Mouse (Mus musculus) C2C12 (cell line): ENCODE data around the gene Coq2. TPM values are rescaled to one million over a fixed set of nuclear protein-coding genes. Genes with fewer than 3 reads are reported as not detected.

Experiments
- H3K27me3 ChIP-seq: one replicate; pipeline ENCODE4 v1.6.1; 2011; ENCODE audit not compliant: control insufficient read depth, insufficient read depth, insufficient read length
- H3K36me3 ChIP-seq: one replicate; pipeline ENCODE4 v1.6.1; 2011; ENCODE audit not compliant: control insufficient read depth, insufficient read depth
- H3K4me3 ChIP-seq: one replicate; pipeline ENCODE4 v1.5.1; 2011; ENCODE audit warnings: mild to moderate bottlenecking, control low read depth; ENCODE audit not compliant: poor library complexity, insufficient read depth, severe bottlenecking
- H3K79me2 ChIP-seq: one replicate; pipeline ENCODE4 v1.6.1; 2011; ENCODE audit not compliant: control insufficient read depth, insufficient read depth
- H3K79me3 ChIP-seq: one replicate; pipeline ENCODE4 v1.6.1; 2011; ENCODE audit warnings: low read depth, control low read depth
- H3ac ChIP-seq: one replicate; pipeline ENCODE3; 2011; ENCODE audit warnings: low read depth; ENCODE audit not compliant: control insufficient read depth, insufficient read length
- CEBPB ChIP-seq: IDR thresholded peaks from one replicate; pipeline ENCODE4 v1.6.1; 2011; ENCODE audit warnings: low read depth, mild to moderate bottlenecking, control low read depth, moderate library complexity
- CTCF ChIP-seq: IDR thresholded peaks from one replicate; pipeline ENCODE4 v1.5.1; 2011; ENCODE audit not compliant: control insufficient read depth, insufficient read depth, insufficient read length
- FOSL1 ChIP-seq: IDR thresholded peaks from one replicate; pipeline ENCODE4 v1.8.0; 2011; ENCODE audit warnings: mild to moderate bottlenecking, low read length; ENCODE audit not compliant: poor library complexity, insufficient read depth, severe bottlenecking
- MAX ChIP-seq: IDR thresholded peaks from one replicate; pipeline ENCODE4 v1.6.1; 2011; ENCODE audit warnings: mild to moderate bottlenecking, control low read depth
- MYOD1 ChIP-seq: IDR thresholded peaks from one replicate; pipeline ENCODE4 v1.6.1; 2011; ENCODE audit warnings: low read depth; ENCODE audit not compliant: control insufficient read depth, insufficient read length
- MYOG ChIP-seq: IDR thresholded peaks from one replicate; pipeline ENCODE4 v1.6.1; 2011; ENCODE audit not compliant: control insufficient read depth, insufficient read length; ENCODE audit errors: extremely low read depth
- USF1 ChIP-seq: IDR thresholded peaks from one replicate; pipeline ENCODE4 v1.6.1; 2011; ENCODE audit warnings: low read depth, mild to moderate bottlenecking, control low read depth, moderate library complexity
- polyA plus RNA-seq: library from polyadenylated mRNA; unstranded; fragments of >200 nt; fragmentation: generic; extraction: Trizol; gene quantifications from one replicate; pipeline ENCODE4 v1.2.1, GENCODE M21; 2012; ENCODE audit warnings: missing spikeins

The Coq2 gene
- polyA plus RNA-seq, 1 experiment = 25.0 TPM

DNA sequence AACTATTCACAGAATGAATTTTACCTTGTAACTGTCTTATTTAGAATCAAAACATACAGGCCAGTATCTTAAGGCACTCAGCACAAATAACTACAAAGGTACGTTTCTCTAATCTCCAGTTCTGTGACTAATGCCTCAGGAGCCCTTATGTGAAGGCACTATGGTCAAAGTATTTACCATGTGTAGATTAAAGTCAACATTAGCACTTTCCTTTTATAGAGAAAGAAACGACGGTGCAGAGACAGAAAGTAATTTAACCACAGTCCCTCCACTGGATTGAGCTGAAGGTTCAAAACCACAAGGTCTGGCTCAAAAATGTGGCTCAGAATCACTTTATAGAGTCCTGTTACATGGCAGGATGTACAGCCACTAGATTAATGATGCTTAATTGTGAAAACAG lies 3.0 kb downstream of the Coq2 start:
- no peak overlapping the region for H3ac ChIP-seq
- H3K79me2 ChIP-seq = peaks cover 32% of the 10 kb centered on the region
- H3K27me3 ChIP-seq = no peaks in the 10 kb centered on the region
- no peak overlapping the region for H3K4me3 ChIP-seq
- H3K79me3 ChIP-seq = peaks cover 10% of the 10 kb centered on the region
- no peaks in the 10 kb centered on the region for H3K36me3 ChIP-seq
- TF ChIP-seq MYOG (no peak), MAX (no peak), USF1 (no peak), MYOD1 (no peak), CEBPB (no peak), CTCF (no peak), FOSL1 (no peak)

DNA sequence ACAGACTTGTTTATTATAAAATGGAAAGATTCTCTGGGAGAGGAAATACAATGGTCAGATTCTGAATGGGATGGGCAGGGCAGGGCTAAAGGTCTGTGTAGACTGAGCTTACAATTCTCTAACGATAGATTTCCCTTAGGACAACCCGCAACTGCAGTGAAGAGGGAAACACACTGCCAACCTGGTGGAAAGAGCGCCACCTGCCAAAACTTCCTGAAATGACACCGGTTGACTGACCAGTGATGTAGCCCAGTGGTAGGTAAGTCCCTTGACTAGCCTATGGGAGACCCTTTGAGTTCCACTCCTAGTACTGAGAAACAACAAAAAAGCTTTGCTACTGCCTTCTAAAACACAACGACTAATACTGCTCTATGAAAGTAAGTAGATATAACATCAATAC lies 3.5 kb downstream of the Coq2 start:
- H3K27me3 ChIP-seq = no peaks in the 10 kb centered on the region
- peaks cover 32% of the 10 kb centered on the region for H3K79me2 ChIP-seq
- TF ChIP-seq CTCF = no peak
- no peak overlapping the region for H3K4me3 ChIP-seq
- H3K79me3 ChIP-seq = peaks cover 10% of the 10 kb centered on the region
- H3K36me3 ChIP-seq = peaks cover 5% of the 10 kb centered on the region
- no peak overlapping the region for H3ac ChIP-seq

- TF ChIP-seq USF1 = no peak
- no peak for TF ChIP-seq MAX
- no peak for TF ChIP-seq CEBPB
- TF ChIP-seq FOSL1 = no peak
- no peak for TF ChIP-seq MYOG
- TF ChIP-seq MYOD1 = no peak
- TF ChIP-seq CTCF = no peak
- no peak overlapping the region for H3K4me3 ChIP-seq
- H3K36me3 ChIP-seq = peaks cover 26% of the 10 kb centered on the region
- H3K79me3 ChIP-seq = peaks cover 5% of the 10 kb centered on the region
- no peaks in the 10 kb centered on the region for H3K27me3 ChIP-seq
- peaks cover 15% of the 10 kb centered on the region for H3K79me2 ChIP-seq
- H3ac ChIP-seq = no peak overlapping the region
These were observed 8.0 kb downstream of the Coq2 start for GRCm38 (mm10) chr5:100666965-100667364.

DNA sequence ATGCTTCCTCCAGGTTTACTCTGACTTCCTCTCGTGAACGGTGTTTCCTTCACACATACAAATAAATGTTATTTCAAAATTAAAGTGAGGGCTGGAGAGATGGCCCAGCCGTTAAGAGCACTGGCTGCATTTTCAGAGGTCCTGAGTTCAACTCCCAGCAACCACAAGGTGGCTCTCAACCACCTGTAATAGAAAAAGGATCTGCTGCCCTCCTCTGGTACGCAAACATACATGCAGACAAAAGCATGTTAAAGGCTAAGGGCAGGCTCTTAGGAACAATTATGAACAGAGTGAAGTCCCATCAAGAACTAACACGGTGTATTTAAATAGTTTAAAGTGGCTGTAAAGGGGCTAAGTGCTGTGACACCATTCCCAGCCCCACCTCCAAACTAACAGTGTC lies 11.1 kb downstream of the Coq2 start:
- Histone ChIP-seq H3ac (no peak overlapping the region), H3K79me2 (no peaks in the 10 kb centered on the region), H3K27me3 (no peaks in the 10 kb centered on the region), H3K4me3 (no peak overlapping the region), H3K79me3 (no peaks in the 10 kb centered on the region), H3K36me3 (peaks cover 26% of the 10 kb centered on the region)
- TF ChIP-seq MAX = no peak
- no peak for TF ChIP-seq USF1
- TF ChIP-seq CTCF = peak; percentile 64
- no peak for TF ChIP-seq MYOG
- no peak for TF ChIP-seq CEBPB
- no peak for TF ChIP-seq MYOD1

- TF ChIP-seq USF1 (no peak), CEBPB (no peak), MAX (no peak), MYOG (no peak), CTCF (no peak)
- peaks cover 26% of the 10 kb centered on the region for H3K36me3 ChIP-seq
- no peaks in the 10 kb centered on the region for H3K79me3 ChIP-seq
- H3K27me3 ChIP-seq = no peaks in the 10 kb centered on the region
- H3K79me2 ChIP-seq = no peaks in the 10 kb centered on the region
- no peak overlapping the region for H3K4me3 ChIP-seq
- H3ac ChIP-seq = no peak overlapping the region
These were observed 11.9 kb downstream of the Coq2 start for GRCm38 (mm10) chr5:100663011-100663410.

GRCm38 (mm10) chr5:100658460-100658859 lies 16.5 kb downstream of the Coq2 start:
- Histone ChIP-seq H3K36me3 (peaks cover 14% of the 10 kb centered on the region), H3K27me3 (no peaks in the 10 kb centered on the region), H3K4me3 (no peak overlapping the region), H3ac (no peak overlapping the region), H3K79me3 (no peaks in the 10 kb centered on the region), H3K79me2 (no peaks in the 10 kb centered on the region)
- TF ChIP-seq CTCF = no peak

DNA sequence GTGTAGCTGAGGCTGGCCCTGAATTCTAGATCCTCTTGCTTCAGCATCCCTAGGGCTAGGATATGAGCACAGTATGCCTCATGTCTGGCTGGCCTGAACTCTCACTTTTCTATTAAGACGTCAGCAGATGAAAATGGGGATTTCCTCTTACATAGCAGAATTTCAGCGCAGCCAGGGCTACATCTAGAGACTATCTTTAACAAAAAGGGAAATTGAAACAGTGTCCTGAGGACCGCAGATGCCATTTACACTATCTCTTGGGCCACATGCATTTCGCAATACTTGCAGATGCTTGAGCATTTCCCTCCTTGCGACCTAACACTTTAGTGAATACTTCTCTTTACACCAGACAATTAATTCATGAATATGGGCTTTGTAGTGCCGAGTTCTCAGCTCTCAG lies 18.6 kb downstream of the Coq2 start:
- TF ChIP-seq MYOG = no peak
- no peak for TF ChIP-seq CTCF
- peak; percentile 51 for TF ChIP-seq CEBPB
- TF ChIP-seq USF1 = no peak
- Histone ChIP-seq H3K79me3 (no peaks in the 10 kb centered on the region), H3K79me2 (no peaks in the 10 kb centered on the region), H3ac (no peak overlapping the region), H3K27me3 (no peaks in the 10 kb centered on the region), H3K4me3 (no peak overlapping the region), H3K36me3 (no peaks in the 10 kb centered on the region)
